Mouse (Mus musculus) testis, adult 2 months (tissue): ENCODE data around the gene Cntnap2.

ENCODE experiments used
- CTCF ChIP-seq: fragments of 200-500 bp; IDR thresholded peaks from 2 replicates; pipeline ENCODE4 v1.5.1; 2012; ENCODE audit warnings: low read depth, mild to moderate bottlenecking, inconsistent platforms, low read length, moderate library complexity; ENCODE audit not compliant: control insufficient read depth, insufficient read depth, insufficient replicate concordance
- POLR2A ChIP-seq: fragments of 200-500 bp; IDR thresholded peaks from 2 replicates; pipeline ENCODE4 v1.6.1; 2012; ENCODE audit warnings: low read depth, mild to moderate bottlenecking, inconsistent platforms, low read length, moderate library complexity; ENCODE audit not compliant: control insufficient read depth

- no peak for TF ChIP-seq POLR2A
- TF ChIP-seq CTCF = no peak
Measured at GRCm38 (mm10) chr6:45389034-45389433, 329.9 kb downstream of the Cntnap2 start.
